Mouse (Mus musculus): ENCODE data around the gene Inpp5k.

DNA sequence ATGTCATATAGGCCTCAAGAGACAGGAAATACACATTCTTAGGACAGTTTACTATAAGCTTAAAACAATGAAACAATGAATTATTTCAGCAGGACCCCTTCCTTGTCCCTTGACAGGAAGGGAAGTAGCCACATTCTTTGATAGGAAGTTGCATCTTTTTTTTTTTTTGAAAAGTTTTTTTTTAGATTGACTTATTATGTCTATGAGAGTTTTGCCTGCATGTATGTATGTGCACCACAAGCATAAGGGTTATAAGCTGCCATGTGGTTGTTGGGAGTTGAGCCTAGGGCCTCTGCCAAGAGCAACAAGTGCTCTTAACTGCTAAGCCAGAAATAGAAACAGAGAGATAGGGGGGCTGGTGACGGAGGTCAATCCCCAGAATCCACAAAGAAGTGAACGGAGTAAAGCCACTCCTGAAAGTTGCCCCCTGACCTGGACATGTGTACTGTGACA, 6.7 kb upstream of the Inpp5k start:
- no peak for TF ChIP-seq TAL1 (IDR thresholded peaks at IDR 0.05; ENCODE audit: low read length)
- no peak for TF ChIP-seq GATA1 (IDR thresholded peaks at IDR 0.05; ENCODE audit: low read length)

Data from erythroblast, embryonic 14.5 days (primary cell).